Comparison of ENCODE assay signal across 23 mouse cellular contexts in the genomic region with DNA sequence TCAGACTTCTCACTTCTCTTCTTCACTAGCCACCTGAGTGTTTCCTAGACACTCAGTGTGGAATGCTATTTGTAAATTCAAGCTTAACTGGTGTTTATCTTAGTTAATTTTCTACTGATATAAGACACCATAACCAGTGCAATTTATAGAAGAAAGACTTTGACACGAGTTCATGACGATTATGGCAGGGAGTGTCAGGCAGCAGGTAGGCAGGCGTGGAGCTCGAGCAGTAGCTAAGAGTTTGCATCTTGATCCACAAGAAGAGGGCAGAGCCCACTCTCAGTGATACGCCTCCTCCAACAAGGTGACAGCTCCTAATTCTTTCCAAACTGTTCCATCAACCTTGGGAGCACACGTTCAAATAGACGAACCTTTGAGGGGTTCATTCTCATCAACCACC. TPM values are rescaled to one million over a fixed set of nuclear protein-coding genes. Genes with fewer than 3 reads are reported as not detected.
"Had no signal": no experiment of that assay in that cellular context is flagged by ENCODE, and none has a peak within 500 bp of the region (broad histone marks: within the 10 kb centered on the region; RNA-seq: fewer than 3 reads in every experiment).

No protein-coding gene starts in this region.

- H3K27ac ChIP-seq: limb, embryonic 15.5 days; liver, embryonic 14.5 days; midbrain, embryonic 10.5 days; midbrain, embryonic 13.5 days; neural tube, embryonic 13.5 days had no signal

- H3K4me2 ChIP-seq: limb, embryonic 12.5 days; limb, embryonic 15.5 days; liver, embryonic 11.5 days; lung, embryonic 14.5 days; midbrain, embryonic 13.5 days; neural tube, embryonic 13.5 days had no signal

- H3K9ac ChIP-seq: limb, embryonic 12.5 days; limb, embryonic 15.5 days; liver, embryonic 14.5 days; liver, postnatal 0 days; lung, embryonic 14.5 days; midbrain, embryonic 13.5 days; neural tube, embryonic 13.5 days had no signal

- H3K36me3 ChIP-seq: midbrain, embryonic 10.5 days; midbrain, embryonic 13.5 days; neural tube, embryonic 13.5 days had no signal

- H3K9me3 ChIP-seq: limb, embryonic 12.5 days; limb, embryonic 15.5 days; midbrain, embryonic 10.5 days; midbrain, embryonic 13.5 days; neural tube, embryonic 13.5 days had no signal

- H3K4me1 ChIP-seq: limb, embryonic 15.5 days; megakaryocyte, embryonic 14.5 days; midbrain, embryonic 10.5 days; midbrain, embryonic 13.5 days had no signal

- H3K27me3 ChIP-seq: limb, embryonic 12.5 days; limb, embryonic 15.5 days; midbrain, embryonic 13.5 days; neural tube, embryonic 13.5 days had no signal

- DNase-seq: kidney, adult 9 months; kidney, postnatal 10 days; kidney, postnatal 4 days; left cerebral cortex, postnatal 4 days; liver, postnatal 0 days; lung, embryonic 14.5 days; lung, postnatal 36 days; retina, postnatal 1 day; right cerebral cortex, postnatal 25 days; thymus, adult 18-20 months; thymus, postnatal 36 days had no signal

- ATAC-seq: liver, postnatal 0 days; midbrain, embryonic 13.5 days; midbrain, embryonic 16.5 days had no signal

- H3K4me3 ChIP-seq: limb, embryonic 12.5 days; limb, embryonic 15.5 days; megakaryocyte, embryonic 14.5 days; midbrain, embryonic 10.5 days; midbrain, embryonic 13.5 days; myocyte; neural tube, embryonic 13.5 days had no signal

RNA-seq across cellular contexts. Expression of gene Mertk, which starts 27.9 kb away (rescaled TPM):
- total RNA-seq: monocyte, adult 5-6 weeks; neutrophil, adult 5-6 weeks had no signal
